ENCODE assay signal across 18 mouse cellular contexts in genomic region chr2:160020876-160021275, GRCm38 (mm10).
"Had no signal": no experiment of that assay in that cellular context is flagged by ENCODE, and none has a peak within 500 bp of the region (broad histone marks: within the 10 kb centered on the region; RNA-seq: fewer than 3 reads in every experiment).

No protein-coding gene starts in this region.

- H3K9me3 ChIP-seq: limb, embryonic 12.5 days; limb, embryonic 15.5 days; midbrain, embryonic 12.5 days; midbrain, embryonic 15.5 days; neural tube, embryonic 12.5 days; neural tube, embryonic 15.5 days had no signal

- DNase-seq: kidney, adult 9 months; kidney, postnatal 14 days; kidney, postnatal 4 days; left cerebral cortex, postnatal 4 days; liver, postnatal 0 days; lung, embryonic 14.5 days; right cerebral cortex, adult 18-20 months; thymus, adult 2 months; thymus, postnatal 14 days; thymus, postnatal 4 days had no signal

- H3K4me3 ChIP-seq: limb, embryonic 12.5 days; limb, embryonic 15.5 days; midbrain, embryonic 12.5 days; midbrain, embryonic 15.5 days; neural tube, embryonic 12.5 days; neural tube, embryonic 15.5 days had no signal

- H3K36me3 ChIP-seq: limb, embryonic 12.5 days; limb, embryonic 15.5 days; midbrain, embryonic 12.5 days; midbrain, embryonic 15.5 days; neural tube, embryonic 12.5 days; neural tube, embryonic 15.5 days had no signal

- H3K9ac ChIP-seq: limb, embryonic 12.5 days; limb, embryonic 15.5 days; liver, embryonic 14.5 days; liver, postnatal 0 days; lung, embryonic 14.5 days; midbrain, embryonic 12.5 days; midbrain, embryonic 15.5 days; neural tube, embryonic 12.5 days; neural tube, embryonic 15.5 days had no signal

- H3K27ac ChIP-seq: limb, embryonic 12.5 days; limb, embryonic 15.5 days; liver, embryonic 14.5 days; macrophage; midbrain, embryonic 12.5 days; midbrain, embryonic 15.5 days; neural tube, embryonic 12.5 days; neural tube, embryonic 15.5 days had no signal
